Mouse (Mus musculus) hindbrain, embryonic 12.5 days (tissue): ENCODE data around the gene Fancc. TPM values are rescaled to one million over a fixed set of nuclear protein-coding genes. Genes with fewer than 3 reads are reported as not detected.

ENCODE experiments used
- ATAC-seq: fragments of 200-750 bp; cut with Nextera tagmentation; 2 replicates; pipeline ENCODE4 v1.8.0; 2017; ENCODE audit warnings: moderate TSS enrichment; ENCODE audit not compliant: low FRiP score
- H3K27ac ChIP-seq: fragments of 300-500 bp; sonication (generic); 2 replicates; pipeline ENCODE4 v1.5.1; 2016; ENCODE audit warnings: mild to moderate bottlenecking
- H3K27me3 ChIP-seq: fragments of 300-500 bp; sonication (generic); 2 replicates; pipeline ENCODE4 v1.6.1; 2016; ENCODE audit warnings: mild to moderate bottlenecking
- H3K36me3 ChIP-seq: fragments of 300-500 bp; sonication (generic); 2 replicates; pipeline ENCODE4 v1.6.1; 2016; ENCODE audit warnings: mild to moderate bottlenecking
- H3K4me1 ChIP-seq: fragments of 300-500 bp; sonication (generic); 2 replicates; pipeline ENCODE4 v1.6.1; 2016
- H3K4me2 ChIP-seq: fragments of 300-500 bp; sonication (generic); replicated peaks from 2 replicates; pipeline ENCODE4 v1.6.1; 2016; ENCODE audit warnings: mild to moderate bottlenecking
- H3K4me3 ChIP-seq: fragments of 300-500 bp; sonication (generic); 2 replicates; pipeline ENCODE4 v1.5.1; 2016; ENCODE audit warnings: mild to moderate bottlenecking
- H3K9ac ChIP-seq: fragments of 300-500 bp; sonication (generic); 2 replicates; pipeline ENCODE4 v1.6.1; 2016; ENCODE audit warnings: mild to moderate bottlenecking, moderate library complexity
- H3K9me3 ChIP-seq: fragments of 300-500 bp; sonication (generic); replicated peaks from 2 replicates; pipeline ENCODE4 v1.6.1; 2016; ENCODE audit warnings: mild to moderate bottlenecking
- WGBS: fragments of 180-500 bp; shearing (Covaris S2); methylation state at CpG from one replicate; pipeline ENCODE4 v1.1.7; 2016; 5-methylcytosine and 5-hydroxymethylcytosine counted together
- polyA plus RNA-seq: library from polyadenylated mRNA; unstranded; fragments of >200 nt; fragmentation: Nextera tagmentation; extraction: Ambion mirVana; gene quantifications from 2 replicates; pipeline ENCODE4 v1.2.1, GENCODE M21; 2016

The Fancc gene
- polyA plus RNA-seq, 1 experiment from 2014 or later = 20.4 TPM

GRCm38 (mm10) chr13:63336335-63336734 is 160.7 kb downstream of the Fancc start:
- no peaks in the 10 kb centered on the region for H3K36me3 ChIP-seq
- peaks cover 16% of the 10 kb centered on the region for H3K4me1 ChIP-seq
- H3K9ac ChIP-seq = no peak overlapping the region
- 0 out of 2 replicates have a peak overlapping the region, but pooled peaks have one; percentile 23 for H3K27ac ChIP-seq
- ATAC-seq = peak; percentile 93
- no peaks in the 10 kb centered on the region for H3K9me3 ChIP-seq
- WGBS = 46% methylated on average over 7 of the region's 7 CpGs
- H3K4me2 ChIP-seq = no peak overlapping the region
- no peaks in the 10 kb centered on the region for H3K27me3 ChIP-seq
- no peak overlapping the region for H3K4me3 ChIP-seq

GRCm38 (mm10) chr13:63335421-63336134 is 161.5 kb downstream of the Fancc start:
- WGBS = 62% methylated on average over 4 of the region's 4 CpGs
- Histone ChIP-seq H3K4me3 (no peak overlapping the region), H3K9me3 (no peaks in the 10 kb centered on the region), H3K36me3 (no peaks in the 10 kb centered on the region), H3K27ac (no peak overlapping the region), H3K27me3 (no peaks in the 10 kb centered on the region), H3K9ac (no peak overlapping the region), H3K4me1 (peaks cover 17% of the 10 kb centered on the region), H3K4me2 (no peak overlapping the region)
- ATAC-seq = peak; percentile 33; the same call in 1 of the 2 replicates

- Histone ChIP-seq H3K4me2 (no peak overlapping the region), H3K36me3 (no peaks in the 10 kb centered on the region), H3K9me3 (no peaks in the 10 kb centered on the region), H3K4me1 (peaks cover 25% of the 10 kb centered on the region), H3K27ac (no peak overlapping the region), H3K4me3 (no peak overlapping the region), H3K9ac (no peak overlapping the region), H3K27me3 (no peaks in the 10 kb centered on the region)
- ATAC-seq = no peak
- 39% methylated on average over 4 of the region's 4 CpGs for WGBS
Measured at GRCm38 (mm10) chr13:63332576-63333300, 164.3 kb downstream of the Fancc start.

- WGBS = 42% methylated on average over 4 of the region's 4 CpGs
- no peaks in the 10 kb centered on the region for H3K27me3 ChIP-seq
- no peak overlapping the region for H3K4me2 ChIP-seq
- ATAC-seq = no peak
- no peaks in the 10 kb centered on the region for H3K36me3 ChIP-seq
- no peak overlapping the region for H3K4me3 ChIP-seq
- no peak overlapping the region for H3K27ac ChIP-seq
- no peaks in the 10 kb centered on the region for H3K9me3 ChIP-seq
- no peak overlapping the region for H3K9ac ChIP-seq
- H3K4me1 ChIP-seq = peaks cover 15% of the 10 kb centered on the region; the same call in 1 of the 2 replicates
Measured at GRCm38 (mm10) chr13:63331379-63331778, 165.7 kb downstream of the Fancc start.

GRCm38 (mm10) chr13:63330236-63330860 is 166.7 kb downstream of the Fancc start:
- H3K9ac ChIP-seq = peak overlapping the region; percentile 2; the same call in 1 of the 2 replicates
- peak; percentile 31; the same call in 1 of the 2 replicates for ATAC-seq
- H3K27me3 ChIP-seq = no peaks in the 10 kb centered on the region
- H3K9me3 ChIP-seq = no peaks in the 10 kb centered on the region
- no peak overlapping the region for H3K4me2 ChIP-seq
- no peak overlapping the region for H3K27ac ChIP-seq
- 0 out of 2 replicates have a peak, but pooled peaks cover 3% of the 10 kb centered on the region for H3K36me3 ChIP-seq
- peaks cover 11% of the 10 kb centered on the region for H3K4me1 ChIP-seq
- WGBS = 11% methylated on average over 9 of the region's 9 CpGs
- no peak overlapping the region for H3K4me3 ChIP-seq

GRCm38 (mm10) chr13:63326015-63326414 is 171.1 kb downstream of the Fancc start:
- Histone ChIP-seq H3K27me3 (no peaks in the 10 kb centered on the region), H3K9me3 (no peaks in the 10 kb centered on the region), H3K36me3 (0 out of 2 replicates have a peak, but pooled peaks cover 3% of the 10 kb centered on the region), H3K9ac (no peak overlapping the region), H3K4me1 (peaks cover 28% of the 10 kb centered on the region), H3K4me2 (no peak overlapping the region), H3K4me3 (no peak overlapping the region), H3K27ac (no peak overlapping the region)
- WGBS = 69% methylated on average over 2 of the region's 2 CpGs
- ATAC-seq = no peak

- no peak for ATAC-seq
- no peak overlapping the region for H3K9ac ChIP-seq
- 0 out of 2 replicates have a peak, but pooled peaks cover 3% of the 10 kb centered on the region for H3K36me3 ChIP-seq
- H3K4me2 ChIP-seq = no peak overlapping the region
- H3K4me1 ChIP-seq = peaks cover 24% of the 10 kb centered on the region
- no peaks in the 10 kb centered on the region for H3K27me3 ChIP-seq
- WGBS = 75% methylated on average over 10 of the region's 10 CpGs
- H3K4me3 ChIP-seq = no peak overlapping the region
- peak overlapping the region; percentile 60; the same call in 1 of the 2 replicates for H3K27ac ChIP-seq
- no peaks in the 10 kb centered on the region for H3K9me3 ChIP-seq
Measured at GRCm38 (mm10) chr13:63324978-63325848, 171.9 kb downstream of the Fancc start.

GRCm38 (mm10) chr13:63324311-63324710 is 172.8 kb downstream of the Fancc start:
- Histone ChIP-seq H3K9me3 (no peaks in the 10 kb centered on the region), H3K27ac (0 out of 2 replicates have a peak overlapping the region, but pooled peaks have one; percentile 60), H3K4me2 (no peak overlapping the region), H3K36me3 (0 out of 2 replicates have a peak, but pooled peaks cover 3% of the 10 kb centered on the region), H3K9ac (no peak overlapping the region), H3K27me3 (no peaks in the 10 kb centered on the region), H3K4me1 (peaks cover 18% of the 10 kb centered on the region), H3K4me3 (no peak overlapping the region)
- ATAC-seq = no peak
- WGBS = 70% methylated on average over 3 of the region's 3 CpGs

- no peak for ATAC-seq
- no peaks in the 10 kb centered on the region for H3K27me3 ChIP-seq
- H3K4me1 ChIP-seq = peaks cover 18% of the 10 kb centered on the region
- no peaks in the 10 kb centered on the region for H3K9me3 ChIP-seq
- H3K36me3 ChIP-seq = 0 out of 2 replicates have a peak, but pooled peaks cover 3% of the 10 kb centered on the region
- WGBS = 71% methylated on average over 9 of the region's 9 CpGs
- no peak overlapping the region for H3K9ac ChIP-seq
- no peak overlapping the region for H3K4me3 ChIP-seq
- H3K27ac ChIP-seq = peak overlapping the region; percentile 12; the same call in 1 of the 2 replicates
- no peak overlapping the region for H3K4me2 ChIP-seq
Measured at GRCm38 (mm10) chr13:63323286-63324075, 173.6 kb downstream of the Fancc start.

GRCm38 (mm10) chr13:63322756-63323155 is 174.3 kb downstream of the Fancc start:
- H3K27me3 ChIP-seq = no peaks in the 10 kb centered on the region
- no peak overlapping the region for H3K4me2 ChIP-seq
- WGBS = 74% methylated on average over 6 of the region's 6 CpGs
- no peaks in the 10 kb centered on the region for H3K9me3 ChIP-seq
- no peak overlapping the region for H3K4me3 ChIP-seq
- no peak overlapping the region for H3K27ac ChIP-seq
- peaks cover 19% of the 10 kb centered on the region for H3K4me1 ChIP-seq
- no peak for ATAC-seq
- 0 out of 2 replicates have a peak, but pooled peaks cover 3% of the 10 kb centered on the region for H3K36me3 ChIP-seq
- no peak overlapping the region for H3K9ac ChIP-seq

- no peaks in the 10 kb centered on the region for H3K9me3 ChIP-seq
- H3K36me3 ChIP-seq = peaks cover 3% of the 10 kb centered on the region; the same call in 1 of the 2 replicates
- WGBS = 66% methylated on average over 5 of the region's 5 CpGs
- H3K4me2 ChIP-seq = no peak overlapping the region
- no peak overlapping the region for H3K4me3 ChIP-seq
- no peak for ATAC-seq
- peaks cover 22% of the 10 kb centered on the region for H3K4me1 ChIP-seq
- no peak overlapping the region for H3K9ac ChIP-seq
- H3K27me3 ChIP-seq = no peaks in the 10 kb centered on the region
- H3K27ac ChIP-seq = no peak overlapping the region
Measured at GRCm38 (mm10) chr13:63321689-63322088, 175.4 kb downstream of the Fancc start.
